Mouse (Mus musculus): ENCODE data around the gene Snrnp70.

Snrnp70 gene

DNA sequence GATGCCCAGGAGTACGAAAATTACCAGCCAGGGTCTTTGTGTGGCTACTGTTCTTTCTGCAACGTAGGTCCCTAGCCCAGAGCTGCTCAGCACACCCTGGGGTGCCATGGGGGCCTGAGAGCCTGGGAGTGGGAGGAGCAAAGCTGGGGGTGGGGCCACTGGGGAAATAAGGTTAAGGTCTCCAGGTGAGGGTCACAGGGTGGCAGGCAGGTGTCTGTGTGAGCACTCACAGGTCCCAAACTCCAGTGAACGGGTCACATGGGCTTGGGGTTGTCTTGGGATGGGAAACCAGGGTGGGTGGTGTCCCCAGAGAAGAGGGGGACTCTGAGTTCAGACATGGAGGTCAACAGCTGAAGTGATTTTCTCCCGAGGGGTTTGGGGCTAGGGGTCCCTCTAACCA, 58.1 kb downstream of the Snrnp70 start:
- DNase-seq (ENCODE audit: low read depth), result no peak

DNA sequence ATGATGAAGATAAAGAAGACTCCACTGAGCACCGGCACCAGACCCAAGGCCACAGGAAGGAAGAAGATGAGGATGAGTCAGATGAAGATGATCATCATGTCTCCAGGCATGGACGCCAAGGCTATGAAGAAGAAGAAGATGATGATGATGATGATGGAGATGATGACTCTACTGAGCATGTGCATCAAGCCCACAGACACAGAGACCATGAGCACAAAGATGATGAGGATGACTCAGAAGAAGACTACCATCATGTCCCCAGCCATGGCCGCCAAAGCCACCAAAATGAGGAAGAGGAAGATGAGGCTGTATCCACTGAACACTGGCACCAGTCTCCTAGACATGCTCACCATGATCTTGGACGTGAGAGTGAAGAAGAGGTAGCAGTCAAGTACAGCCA, 59.2 kb downstream of the Snrnp70 start:
- DNase-seq (ENCODE audit: low read depth), result no peak

DNA sequence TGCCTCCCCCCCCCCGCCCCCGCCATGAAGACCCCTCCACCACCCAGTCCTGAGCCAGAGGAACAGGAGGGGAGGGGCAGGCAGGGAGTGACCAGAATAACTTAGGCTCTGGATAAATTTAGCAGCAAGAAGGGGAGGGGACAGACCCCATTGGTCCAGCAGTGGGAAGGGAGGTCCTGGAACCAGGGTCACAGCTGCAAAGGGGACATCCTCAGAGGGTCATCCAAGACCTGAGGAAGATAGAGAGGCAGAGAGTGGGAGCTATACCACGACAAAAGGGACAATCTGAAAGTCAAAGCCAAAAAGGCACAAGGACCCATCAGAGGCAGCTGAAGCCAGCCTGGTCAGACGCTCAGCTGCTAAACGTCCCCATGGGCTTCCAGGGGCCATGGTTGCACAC, 60.5 kb downstream of the Snrnp70 start, which contains the start of gene Hrc:
Gene Hrc, plus strand, starts transcription at position 235 of the 400 bp plus-strand sequence.
- no peak for DNase-seq (ENCODE audit: low read depth)

DNA sequence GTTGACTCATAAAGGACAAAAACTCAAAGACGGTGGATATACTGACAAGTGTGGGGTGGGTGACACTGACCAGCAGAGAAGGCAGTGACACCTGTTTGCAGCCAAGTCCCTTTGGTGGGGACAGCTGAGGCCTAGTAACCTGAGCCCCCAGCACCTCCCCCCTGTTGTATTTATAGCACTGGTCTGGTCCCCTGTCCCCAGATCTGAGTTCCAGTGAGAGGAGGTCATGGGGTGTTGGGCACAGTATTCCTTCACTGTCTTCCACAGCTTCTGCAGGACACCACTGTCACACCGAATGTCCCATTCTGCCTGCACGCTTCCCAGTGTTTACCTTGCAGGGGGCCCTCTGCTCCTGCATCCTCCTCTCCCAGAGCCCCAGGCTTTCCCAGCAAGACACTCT, 60.9 kb downstream of the Snrnp70 start:
- DNase-seq (ENCODE audit: low read depth), result no peak

DNA sequence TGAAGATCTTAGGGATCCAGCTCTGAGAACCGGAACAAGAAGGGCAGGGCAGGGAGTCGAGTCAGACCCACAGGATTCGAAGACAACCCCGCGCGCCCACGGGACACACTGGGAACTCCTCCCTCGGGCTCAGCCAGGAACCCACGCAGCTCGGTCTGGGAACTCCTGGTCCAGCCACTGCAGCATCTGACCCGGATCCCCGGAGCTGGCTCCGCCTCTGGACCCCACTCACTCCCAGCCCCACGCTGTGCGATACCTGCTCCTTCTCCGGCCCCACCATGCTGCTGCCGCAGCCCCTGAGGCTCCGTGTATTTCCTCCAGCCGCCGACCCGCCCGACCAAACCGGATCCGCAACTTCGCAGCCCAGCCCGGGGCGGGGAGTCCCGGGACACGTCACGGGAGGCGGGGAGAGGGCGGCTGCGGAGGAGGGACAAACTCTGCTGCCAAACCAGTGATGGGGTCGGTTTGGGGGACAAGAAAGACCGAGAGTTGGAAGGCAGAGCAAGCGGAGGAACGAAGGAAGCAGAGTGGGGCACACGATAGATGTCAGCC, 62.0 kb downstream of the Snrnp70 start, which contains the start of gene Trpm4:
Gene Trpm4, minus strand, starts transcription at position 350 of the 552 bp plus-strand sequence.
- DNase-seq (ENCODE audit: low read depth), result no peak

DNA sequence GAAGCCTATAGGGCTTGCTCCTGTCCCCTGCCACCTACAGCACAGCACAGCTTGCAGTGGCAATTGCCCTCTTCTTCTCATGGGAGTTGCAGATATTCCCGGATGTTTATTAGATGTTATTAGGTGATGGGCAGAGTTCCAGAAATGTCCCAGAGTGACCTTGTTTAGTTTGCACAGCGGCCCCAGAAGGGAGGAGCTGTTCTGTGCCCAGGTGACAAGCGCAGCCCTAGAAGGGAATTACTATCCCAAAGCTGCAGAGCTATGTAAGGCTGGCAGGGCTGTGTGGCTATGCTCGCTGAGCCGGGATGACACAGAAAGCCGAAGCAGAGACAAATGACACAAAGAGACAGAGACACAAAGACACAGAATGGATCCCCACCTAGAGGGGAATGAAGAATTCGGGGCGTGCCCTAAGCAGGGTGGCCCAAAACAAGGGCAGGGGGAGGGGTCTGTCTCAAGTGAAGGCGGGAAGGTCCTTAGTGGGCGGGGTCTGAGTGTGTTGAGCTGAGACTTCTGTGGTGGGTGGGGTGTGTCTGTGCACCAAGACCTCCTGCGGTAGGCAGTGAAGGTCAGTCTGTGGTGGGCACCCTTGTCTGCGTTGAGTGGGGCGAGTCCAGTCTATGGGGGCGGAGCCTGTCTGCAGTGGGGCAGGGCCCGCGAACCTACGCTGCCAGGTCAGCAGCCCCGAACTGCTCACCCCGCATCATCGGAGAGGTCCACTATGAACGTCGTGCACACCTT, 62.7 kb downstream of the Snrnp70 start:
- DNase-seq (ENCODE audit: low read depth), result no peak

DNA sequence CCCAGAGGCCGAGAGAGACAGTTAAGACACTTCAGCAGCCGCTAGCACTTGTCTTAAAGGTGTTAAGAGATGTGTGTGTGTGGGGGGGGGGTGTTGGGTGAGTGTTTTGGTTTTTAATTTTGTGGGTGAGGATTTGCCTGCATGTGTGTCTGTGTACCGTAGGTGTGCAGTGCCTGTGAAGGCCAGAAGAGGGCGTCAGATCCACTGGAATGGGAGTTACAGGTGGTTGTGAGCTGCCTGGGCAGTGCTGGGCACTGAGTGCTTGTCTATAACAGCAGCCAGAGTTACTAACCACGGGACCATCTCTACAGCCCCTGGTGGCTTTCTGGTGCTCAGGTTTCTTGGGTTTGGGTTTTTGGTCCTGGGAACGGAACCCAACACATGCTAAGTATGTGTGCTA, 64.0 kb downstream of the Snrnp70 start:
- no peak for DNase-seq (ENCODE audit: low read depth)

DNA sequence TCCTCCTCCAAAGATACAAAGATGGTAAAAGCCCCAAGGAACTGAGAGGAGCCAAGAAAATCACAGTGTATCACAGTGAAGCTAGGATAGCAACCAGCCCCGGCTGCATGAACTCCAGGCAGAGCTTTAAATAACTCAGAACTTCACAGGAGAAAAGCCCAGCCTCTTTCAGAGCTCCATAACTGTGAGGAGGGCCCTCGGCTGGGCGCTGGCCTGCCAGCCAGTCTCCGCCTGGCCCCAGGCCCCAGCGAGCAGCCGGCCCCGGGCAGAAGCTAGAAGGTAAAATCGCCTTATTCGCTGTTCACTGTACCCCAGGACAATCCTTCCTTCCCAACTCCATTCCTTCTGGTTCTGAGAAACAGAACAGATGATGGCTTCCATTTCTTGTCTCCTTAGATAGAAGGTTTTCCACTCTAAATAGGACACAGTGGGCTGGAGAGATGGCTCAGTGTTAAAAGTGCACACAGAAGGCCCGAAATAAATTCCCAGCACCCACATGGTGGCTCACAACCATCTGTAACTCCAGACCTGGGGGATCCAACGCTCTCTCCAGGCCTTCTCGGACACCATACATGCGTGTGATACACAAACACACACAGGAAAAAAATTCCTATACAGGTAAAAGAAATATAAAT, 66.6 kb downstream of the Snrnp70 start:
- no peak for DNase-seq (ENCODE audit: low read depth)
